Mouse (Mus musculus): ENCODE data around the gene Ptrh1.

DNA sequence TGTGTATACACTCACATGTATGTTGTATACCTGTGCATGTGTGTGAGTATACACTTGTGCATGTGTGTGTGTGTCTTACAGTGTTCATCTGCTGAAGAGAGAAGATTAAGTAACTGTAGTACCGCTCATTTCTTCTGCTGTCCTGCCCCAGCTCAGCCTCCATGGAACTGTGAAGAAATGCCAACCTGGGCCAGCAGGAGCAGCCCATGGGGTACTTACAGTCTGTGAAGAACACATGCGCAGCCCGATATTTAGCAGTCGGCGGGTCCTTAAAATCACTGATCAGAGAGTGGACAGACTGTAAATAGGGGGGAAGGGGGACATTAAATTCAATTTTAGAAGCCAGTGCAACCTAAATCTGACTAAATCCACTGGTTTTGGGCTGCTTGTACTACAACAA is 42.6 kb downstream of the Ptrh1 start:
- TF ChIP-seq EP300 (optimal IDR thresholded peaks at IDR 0.05) = no peak
- no peak for TF ChIP-seq CTCF (IDR thresholded peaks at IDR 0.05; ENCODE audit: low read depth)
